Mouse (Mus musculus) ES-E14 (cell line): ENCODE data around the gene Arl10. TPM values are rescaled to one million over a fixed set of nuclear protein-coding genes. Genes with fewer than 3 reads are reported as not detected.

ENCODE experiments used
- DNase-seq: peaks from one replicate; pipeline ENCODE4 v3.0.0-alpha.2; 2013; ENCODE audit warnings: low read depth, low spot score
- H3K27ac ChIP-seq: 2 replicates; pipeline ENCODE4 v1.5.1; 2012; ENCODE audit warnings: low read depth, mild to moderate bottlenecking, low read length, moderate library complexity, mixed read lengths; ENCODE audit not compliant: poor library complexity, insufficient read depth, severe bottlenecking
- H3K36me3 ChIP-seq: 2 replicates; pipeline ENCODE4 v1.6.1; 2012; ENCODE audit warnings: mild to moderate bottlenecking, low read length, moderate library complexity, mixed read lengths; ENCODE audit not compliant: control insufficient read depth, poor library complexity, insufficient read depth, severe bottlenecking
- H3K4me1 ChIP-seq, 2 experiments: fragments of 150-350 bp in 1 of 2; sonication (generic) in 1 of 2; 2 replicates each; pipeline ENCODE4 v1.6.1; 2012; ENCODE audit warnings: low read length in 2 of 2, mild to moderate bottlenecking in 1 of 2, mixed read lengths in 1 of 2; ENCODE audit not compliant: control insufficient read depth in 2 of 2, insufficient read depth in 2 of 2, poor library complexity in 1 of 2
- H3K4me3 ChIP-seq, 2 experiments: fragments of 150-350 bp in 1 of 2; sonication (generic) in 1 of 2; 2 replicates each; pipeline ENCODE4 v1.5.1; 2012; ENCODE audit warnings: low read length in 2 of 2, low read depth in 1 of 2, mild to moderate bottlenecking in 1 of 2, mixed read lengths in 1 of 2; ENCODE audit not compliant: insufficient read depth in 1 of 2, poor library complexity in 1 of 2, severe bottlenecking in 1 of 2
- H3K9ac ChIP-seq: 2 replicates; pipeline ENCODE4 v1.6.1; 2012; ENCODE audit warnings: low read depth, mild to moderate bottlenecking, low read length, mixed read lengths; ENCODE audit not compliant: poor library complexity, insufficient read depth, severe bottlenecking
- H3K9me3 ChIP-seq: fragments of 150-350 bp; sonication (generic); 2 replicates; pipeline ENCODE4 v1.6.1; 2012; ENCODE audit warnings: low read depth, mild to moderate bottlenecking, low read length; ENCODE audit not compliant: control insufficient read depth, insufficient read depth
- CHD2 ChIP-seq: IDR thresholded peaks from 2 replicates; pipeline ENCODE4 v1.6.1; 2014; ENCODE audit warnings: mild to moderate bottlenecking, low read depth, low read length, inconsistent platforms
- HCFC1 ChIP-seq: IDR thresholded peaks from 2 replicates; pipeline ENCODE4 v1.6.1; 2012; ENCODE audit warnings: low read length, inconsistent platforms, borderline replicate concordance; ENCODE audit not compliant: insufficient read depth
- MAFK ChIP-seq: IDR thresholded peaks from 2 replicates; pipeline ENCODE4 v1.6.1; 2014; ENCODE audit warnings: mild to moderate bottlenecking, low read depth, low read length, inconsistent platforms; ENCODE audit not compliant: insufficient read depth
- ZC3H11A ChIP-seq: IDR thresholded peaks from 2 replicates; pipeline ENCODE4 v1.6.1; 2012; ENCODE audit warnings: low read depth, mild to moderate bottlenecking, inconsistent platforms, low read length, borderline replicate concordance
- ZNF384 ChIP-seq: IDR thresholded peaks from 2 replicates; pipeline ENCODE4 v1.6.1; 2012; ENCODE audit warnings: low read depth, low read length, inconsistent platforms
- in situ Hi-C, 2 experiments: fragments of 600-800 bp; cut with MboI; formaldehyde crosslinking; loops; one replicate each; pipeline ENCODE4 v1.15.1; 2025; ENCODE audit warnings: low sequenced_read_pairs in 2 of 2, inconsistent platforms in 1 of 2; ENCODE audit not compliant: unreplicated experiment in 2 of 2
- total RNA-seq: library from RNA; depleted of rRNA; stranded (reverse); fragments of 300-350 nt; gene quantifications from 2 replicates; pipeline ENCODE4 v1.2.3, GENCODE M21; 2012

The Arl10 gene
- total RNA-seq, 1 experiment, result 38.3 TPM

GRCm38 (mm10) chr13:54602639-54603111 is 27.9 kb downstream of the Arl10 start:
- Histone ChIP-seq H3K4me1 (peaks cover 14 to 45% of the 10 kb centered on the region in 2 experiments; a peak in 3 of 4 replicates), H3K36me3 (0 out of 2 replicates have a peak, but pooled peaks cover 2% of the 10 kb centered on the region), H3K27ac (peak overlapping the region; percentile 15; the same call in 1 of the 2 replicates), H3K9me3 (no peaks in the 10 kb centered on the region), H3K4me3 (no peak overlapping the region; a peak in 1 of 4 replicates), H3K9ac (no peak overlapping the region)
- TF ChIP-seq ZC3H11A, result no peak
- no peak for TF ChIP-seq ZNF384
- no peak for TF ChIP-seq HCFC1
- no peak for TF ChIP-seq MAFK
- TF ChIP-seq CHD2, result no peak
- in situ Hi-C loops, result no loop called here
- DNase-seq, result peak; percentile 65

GRCm38 (mm10) chr13:54603501-54603900 is 28.7 kb downstream of the Arl10 start:
- Histone ChIP-seq H3K9ac (peak overlapping the region; percentile 4; the same call in 1 of the 2 replicates), H3K27ac (peak overlapping the region; percentile 37; the same call in 1 of the 2 replicates), H3K9me3 (no peaks in the 10 kb centered on the region), H3K36me3 (no peaks in the 10 kb centered on the region), H3K4me3 (no peak overlapping the region), H3K4me1 (peaks cover 14 to 48% of the 10 kb centered on the region in 2 experiments; a peak in 3 of 4 replicates)
- TF ChIP-seq ZC3H11A (no peak), ZNF384 (peak; percentile 44; the same call in 1 of the 2 replicates)
- no peak for DNase-seq
- in situ Hi-C loops, result no loop called here

DNA sequence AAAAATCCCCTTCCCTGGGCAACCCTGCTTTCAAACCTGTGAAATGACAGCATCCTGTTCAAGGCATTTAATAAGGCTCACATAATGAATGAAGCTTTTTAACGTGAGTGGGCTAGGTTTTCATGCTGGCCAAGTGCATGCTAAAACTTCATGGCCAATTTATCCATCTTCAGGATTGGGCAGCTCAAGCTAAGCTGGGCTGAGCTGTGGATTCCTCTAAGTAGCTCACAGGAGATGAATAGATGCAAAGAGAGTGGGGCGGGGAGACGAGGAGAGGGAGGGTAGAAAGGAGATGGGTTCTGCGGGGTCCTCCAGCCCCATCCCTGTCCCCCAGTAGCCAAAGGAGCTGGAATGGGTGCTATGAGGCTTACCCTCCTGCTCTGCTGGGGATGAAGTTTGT is 29.4 kb downstream of the Arl10 start:
- peaks cover 15 to 50% of the 10 kb centered on the region in 2 experiments; a peak in 3 of 4 replicates for H3K4me1 ChIP-seq
- no peaks in the 10 kb centered on the region for H3K9me3 ChIP-seq
- no peaks in the 10 kb centered on the region for H3K36me3 ChIP-seq
- H3K4me3 ChIP-seq, result no peak overlapping the region
- DNase-seq, result no peak
- in situ Hi-C loops, result no loop called here
- no peak overlapping the region; the same call in 1 of the 2 replicates for H3K27ac ChIP-seq
- H3K9ac ChIP-seq, result peak overlapping the region; percentile 4; the same call in 1 of the 2 replicates
- no peak for TF ChIP-seq MAFK
- no peak for TF ChIP-seq HCFC1
- TF ChIP-seq CHD2, result no peak
- no peak for TF ChIP-seq ZNF384
- no peak for TF ChIP-seq ZC3H11A

GRCm38 (mm10) chr13:54605426-54605825 is 30.6 kb downstream of the Arl10 start:
- TF ChIP-seq ZNF384 (no peak), HCFC1 (no peak), MAFK (no peak), ZC3H11A (no peak), CHD2 (no peak)
- Histone ChIP-seq H3K36me3 (no peaks in the 10 kb centered on the region), H3K9ac (peak overlapping the region; percentile 23; the same call in 1 of the 2 replicates), H3K27ac (peak overlapping the region; percentile 23; the same call in 1 of the 2 replicates), H3K4me3 (no peak overlapping the region), H3K4me1 (peaks cover 16 to 54% of the 10 kb centered on the region in 2 experiments; a peak in 3 of 4 replicates), H3K9me3 (no peaks in the 10 kb centered on the region)
- no peak for DNase-seq
- in situ Hi-C loops, result no loop called here

DNA sequence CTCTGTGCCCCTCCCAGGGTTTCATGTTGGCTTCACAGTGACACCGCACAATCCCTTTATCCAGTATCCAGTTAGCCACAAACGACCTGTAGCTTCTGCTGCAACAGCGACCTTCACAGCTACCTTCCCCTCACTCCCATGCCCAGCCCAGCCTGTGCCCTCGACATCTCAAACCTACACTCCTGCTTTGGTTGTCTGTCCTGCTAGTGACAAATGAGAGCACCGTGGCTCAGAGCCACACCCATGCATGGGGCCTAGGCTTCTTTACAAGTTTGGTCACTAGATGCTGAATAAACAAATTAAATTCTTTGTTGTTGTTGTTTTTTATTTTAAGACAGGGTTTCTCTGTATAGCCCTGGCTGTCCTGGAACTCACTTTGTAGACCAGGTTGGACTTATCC is 32.4 kb downstream of the Arl10 start:
- in situ Hi-C loops, result no loop called here
- Histone ChIP-seq H3K4me3 (no peak overlapping the region), H3K9ac (peak overlapping the region; percentile 28; the same call in 1 of the 2 replicates), H3K4me1 (peaks cover 17 to 51% of the 10 kb centered on the region in 2 experiments; a peak in 3 of 4 replicates), H3K27ac (0 out of 2 replicates have a peak overlapping the region, but pooled peaks have one; percentile 24), H3K9me3 (no peaks in the 10 kb centered on the region), H3K36me3 (no peaks in the 10 kb centered on the region)
- no peak for DNase-seq
- TF ChIP-seq HCFC1, result no peak
- no peak for TF ChIP-seq MAFK
- no peak for TF ChIP-seq ZC3H11A
- no peak for TF ChIP-seq ZNF384
